Mouse (Mus musculus) lung, postnatal 0 days (tissue): ENCODE results near the gene Arl2bp. TPM values are rescaled to one million over a fixed set of nuclear protein-coding genes. Genes with fewer than 3 reads are reported as not detected.

Experiments
- ATAC-seq: fragments of 200-750 bp; cut with Nextera tagmentation; 2 replicates; pipeline ENCODE4 v1.8.0; 2017; ENCODE audit warnings: moderate library complexity
- DNase-seq: peaks from one replicate; pipeline ENCODE4 v3.0.0-alpha.2; 2016; ENCODE audit warnings: low spot score
- H3K27ac ChIP-seq: fragments of 300-500 bp; sonication (generic); 2 replicates; pipeline ENCODE4 v1.5.1; 2014; ENCODE audit warnings: antibody characterized with exemption, mild to moderate bottlenecking, low read length, mixed read lengths
- H3K27me3 ChIP-seq: fragments of 300-500 bp; sonication (generic); replicated peaks from 2 replicates; pipeline ENCODE4 v1.6.1; 2014; ENCODE audit warnings: low read length, mixed read lengths; ENCODE audit not compliant: insufficient read depth
- H3K36me3 ChIP-seq: fragments of 300-500 bp; sonication (generic); 2 replicates; pipeline ENCODE4 v1.6.1; 2014; ENCODE audit warnings: low read length, mixed read lengths; ENCODE audit not compliant: insufficient read depth
- H3K4me1 ChIP-seq: fragments of 300-500 bp; sonication (generic); 2 replicates; pipeline ENCODE4 v1.6.1; 2014; ENCODE audit warnings: antibody characterized with exemption, low read depth, low read length, mixed read lengths; ENCODE audit not compliant: insufficient read depth
- H3K4me2 ChIP-seq: fragments of 300-500 bp; sonication (generic); replicated peaks from 2 replicates; pipeline ENCODE4 v1.6.1; 2014; ENCODE audit warnings: low read depth, mild to moderate bottlenecking, low read length, moderate library complexity, mixed read lengths
- H3K4me3 ChIP-seq: fragments of 300-500 bp; sonication (generic); 2 replicates; pipeline ENCODE4 v1.5.1; 2014; ENCODE audit warnings: low read depth, low read length
- H3K9ac ChIP-seq: fragments of 300-500 bp; sonication (generic); replicated peaks from 2 replicates; pipeline ENCODE4 v1.6.1; 2014; ENCODE audit warnings: low read depth, mild to moderate bottlenecking
- H3K9me3 ChIP-seq: fragments of 300-500 bp; sonication (generic); 2 replicates; pipeline ENCODE4 v1.6.1; 2016; ENCODE audit warnings: low read length, mixed read lengths
- CTCF ChIP-seq: IDR thresholded peaks from 2 replicates; pipeline ENCODE4 v1.5.1; 2016; ENCODE audit warnings: antibody characterized with exemption, mild to moderate bottlenecking
- EP300 ChIP-seq: IDR thresholded peaks from 2 replicates; pipeline ENCODE4 v1.6.1; 2016; ENCODE audit warnings: antibody characterized with exemption, mild to moderate bottlenecking, control low read depth
- WGBS: fragments of 180-500 bp; shearing (Covaris S2); extraction: QIAGEN DNeasy Blood & Tissue Kit; methylation state at CpG from one replicate; pipeline ENCODE4 v1.1.7; 2014; 5-methylcytosine and 5-hydroxymethylcytosine counted together
- polyA plus RNA-seq: library from polyadenylated mRNA; unstranded; fragments of >200 nt; fragmentation: Nextera tagmentation; extraction: Ambion mirVana; gene quantifications from 2 replicates; pipeline ENCODE4 v1.2.1, GENCODE M21; 2015

Arl2bp gene
- polyA plus RNA-seq, 1 experiment from 2014 or later = 135 TPM

DNA sequence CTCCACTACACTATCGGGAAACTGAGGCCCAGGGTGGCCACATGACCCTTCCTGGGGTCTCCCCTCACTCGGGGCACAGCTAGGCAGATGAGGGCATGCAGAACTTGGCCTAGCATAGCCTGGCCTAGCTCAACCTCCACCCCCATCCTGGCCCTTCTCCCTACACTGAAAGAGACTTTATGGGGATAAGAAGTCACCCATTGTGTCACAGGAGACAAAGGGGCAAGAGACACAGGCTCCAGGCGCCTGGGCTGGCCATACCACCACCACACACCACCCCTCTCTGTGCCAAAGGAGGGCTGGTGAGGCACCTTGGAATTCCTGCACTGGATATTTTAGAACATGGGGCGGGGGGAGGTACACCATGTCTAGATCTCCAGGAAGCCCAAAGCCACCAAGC is 17.9 kb downstream of the Arl2bp start:
- Histone ChIP-seq H3K9ac (no peak overlapping the region), H3K27me3 (no peaks in the 10 kb centered on the region), H3K36me3 (no peaks in the 10 kb centered on the region), H3K4me2 (no peak overlapping the region), H3K4me3 (no peak overlapping the region), H3K9me3 (no peaks in the 10 kb centered on the region), H3K4me1 (peaks cover 13% of the 10 kb centered on the region), H3K27ac (no peak overlapping the region)
- ATAC-seq (no peak), DNase-seq (no peak)
- TF ChIP-seq EP300 (no peak), CTCF (no peak)
- WGBS = 89% methylated on average over 4 of the region's 4 CpGs

DNA sequence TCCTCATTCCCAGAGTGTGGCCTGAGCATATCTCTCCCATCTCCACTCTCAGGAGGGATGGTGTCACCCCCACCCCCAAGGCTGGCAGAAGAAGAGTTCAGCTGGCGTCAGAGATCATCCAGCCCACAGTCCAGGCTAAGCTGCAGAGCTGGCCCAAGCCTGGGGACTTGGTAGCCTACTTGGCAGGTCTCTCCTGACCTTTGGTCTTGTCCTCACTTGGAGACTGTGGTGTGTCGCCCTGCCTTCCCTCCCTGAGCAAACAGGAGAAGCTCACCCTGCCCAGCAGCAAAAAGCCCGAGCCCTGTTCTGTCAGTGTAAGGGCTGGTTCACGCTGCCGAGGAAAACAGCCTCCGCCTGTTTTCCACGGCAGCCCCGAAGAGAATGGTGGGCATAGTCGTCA is 19.6 kb downstream of the Arl2bp start:
- H3K36me3 ChIP-seq = no peaks in the 10 kb centered on the region
- H3K27me3 ChIP-seq = no peaks in the 10 kb centered on the region
- DNase-seq (no peak), ATAC-seq (no peak)
- no peak overlapping the region for H3K4me2 ChIP-seq
- 41% methylated on average over 9 of the region's 9 CpGs for WGBS
- no peaks in the 10 kb centered on the region for H3K9me3 ChIP-seq
- no peak overlapping the region for H3K9ac ChIP-seq
- no peak for TF ChIP-seq CTCF
- no peak for TF ChIP-seq EP300
- no peak overlapping the region for H3K27ac ChIP-seq
- H3K4me1 ChIP-seq = peaks cover 13% of the 10 kb centered on the region
- no peak overlapping the region for H3K4me3 ChIP-seq

DNA sequence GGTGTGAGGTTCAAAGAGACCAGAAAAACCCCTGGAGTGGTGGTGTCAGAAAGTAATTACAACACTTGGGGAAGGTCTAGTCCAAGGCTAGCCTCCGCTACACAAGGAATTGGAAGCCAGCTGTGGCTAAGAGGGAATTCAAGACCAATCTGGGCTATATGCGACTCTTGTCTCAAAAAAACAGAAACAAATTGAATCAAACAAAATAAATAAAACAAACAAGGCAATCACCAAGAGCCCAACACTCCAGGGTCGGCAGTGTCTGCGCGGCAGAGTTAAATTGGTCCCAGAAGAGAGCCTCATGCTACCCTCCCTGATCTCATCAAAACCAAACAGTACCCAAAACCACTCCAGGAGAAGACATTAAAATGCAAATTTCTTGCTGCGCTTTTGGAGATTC is 28.3 kb downstream of the Arl2bp start:
- no peak overlapping the region for H3K4me3 ChIP-seq
- no peak for TF ChIP-seq EP300
- no peak for TF ChIP-seq CTCF
- H3K4me1 ChIP-seq = peaks cover 10% of the 10 kb centered on the region
- WGBS = 20% methylated on average over 6 of the region's 6 CpGs
- no peak overlapping the region for H3K9ac ChIP-seq
- no peak for ATAC-seq
- no peak overlapping the region for H3K4me2 ChIP-seq
- H3K9me3 ChIP-seq = no peaks in the 10 kb centered on the region
- peaks cover 25% of the 10 kb centered on the region; the same call in 1 of the 2 replicates for H3K27me3 ChIP-seq
- DNase-seq = no peak
- H3K36me3 ChIP-seq = no peaks in the 10 kb centered on the region
- no peak overlapping the region for H3K27ac ChIP-seq

GRCm38 (mm10) chr8:94695341-94695993 is 29.1 kb downstream of the Arl2bp start:
- DNase-seq = no peak
- H3K4me2 ChIP-seq = peak overlapping the region; percentile 54
- WGBS = 2% methylated on average over 29 of the region's 31 CpGs
- peaks cover 25% of the 10 kb centered on the region; the same call in 1 of the 2 replicates for H3K27me3 ChIP-seq
- H3K4me1 ChIP-seq = peaks cover 10% of the 10 kb centered on the region
- H3K36me3 ChIP-seq = no peaks in the 10 kb centered on the region
- TF ChIP-seq CTCF = no peak
- no peak for TF ChIP-seq EP300
- no peak overlapping the region for H3K27ac ChIP-seq
- peak; percentile 7; the same call in 1 of the 2 replicates for ATAC-seq
- H3K4me3 ChIP-seq = peak overlapping the region; percentile 33
- H3K9me3 ChIP-seq = no peaks in the 10 kb centered on the region
- H3K9ac ChIP-seq = no peak overlapping the region

DNA sequence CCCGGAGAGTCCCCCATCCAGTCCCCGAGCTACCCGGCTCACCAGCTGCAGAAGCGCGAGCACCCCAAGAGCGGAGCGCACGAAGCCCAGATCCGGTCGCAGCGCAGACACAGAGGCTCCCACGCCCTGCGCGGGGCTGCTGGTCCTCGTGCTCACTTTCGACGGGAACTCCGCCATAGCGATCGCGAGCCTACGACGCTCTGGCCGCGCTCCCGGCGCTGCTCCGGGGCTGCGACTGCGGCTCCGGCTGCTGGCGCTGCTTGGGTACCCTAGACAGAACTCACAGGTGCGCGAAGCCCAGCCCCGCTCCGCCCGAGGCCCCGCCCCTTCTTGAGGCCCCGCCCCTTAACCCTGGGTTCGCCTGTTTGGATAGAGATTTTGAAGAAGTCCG is 29.6 kb downstream of the Arl2bp start, which contains the start of gene Pllp:
TSS of gene Pllp (minus strand) at position 285 of the 391 bp plus-strand sequence.
- H3K4me1 ChIP-seq = peaks cover 10% of the 10 kb centered on the region
- H3K36me3 ChIP-seq = no peaks in the 10 kb centered on the region
- H3K9me3 ChIP-seq = no peaks in the 10 kb centered on the region
- H3K27ac ChIP-seq = no peak within 1 kb of the TSS
- under 1% methylated on average over 35 of the region's 41 CpGs for WGBS
- ATAC-seq (peak; percentile 70), DNase-seq (peak; percentile 56)
- H3K9ac ChIP-seq = no peak within 1 kb of the TSS
- peak within 1 kb of the TSS; percentile 54 for H3K4me2 ChIP-seq
- H3K4me3 ChIP-seq = peak within 1 kb of the TSS; percentile 33
- peaks cover 25% of the 10 kb centered on the region; the same call in 1 of the 2 replicates for H3K27me3 ChIP-seq
- TF ChIP-seq CTCF (no peak), EP300 (no peak)

DNA sequence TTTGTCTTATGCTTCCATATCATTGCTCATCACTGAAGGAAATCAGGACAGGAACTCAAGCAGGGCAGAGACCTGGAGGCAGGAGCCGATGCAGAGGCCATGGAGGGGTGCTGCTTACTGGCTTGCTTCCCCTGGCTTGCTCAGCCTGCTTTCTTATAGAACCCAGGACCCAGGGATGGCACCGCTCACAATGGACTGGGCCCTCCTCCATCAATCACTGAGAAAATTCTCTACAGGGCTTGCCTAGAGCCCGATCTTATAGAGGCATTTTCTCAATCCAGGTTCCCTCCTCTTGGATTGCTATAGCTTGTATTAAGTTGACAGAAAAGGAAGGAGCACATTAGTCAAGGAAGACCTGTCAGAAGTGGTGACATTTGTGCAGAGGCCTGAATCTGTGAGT is 30.2 kb downstream of the Arl2bp start:
- peaks cover 25% of the 10 kb centered on the region; the same call in 1 of the 2 replicates for H3K27me3 ChIP-seq

More for the DNA sequence above, 30.2 kb downstream of the Arl2bp start:
- Histone ChIP-seq H3K27ac (no peak overlapping the region), H3K4me1 (peaks cover 10% of the 10 kb centered on the region), H3K36me3 (no peaks in the 10 kb centered on the region), H3K9ac (no peak overlapping the region), H3K4me2 (no peak overlapping the region), H3K9me3 (no peaks in the 10 kb centered on the region), H3K4me3 (no peak overlapping the region)
- WGBS = 53% methylated on average over 3 of the region's 3 CpGs
- DNase-seq = no peak
- TF ChIP-seq EP300 (no peak), CTCF (no peak)
- ATAC-seq = no peak
